Mouse (Mus musculus): Measurements from ENCODE around the gene Capn11.
A peak's percentile ranks its signal among the peaks of the same experiment; 100 is the strongest.

The Capn11 gene

DNA sequence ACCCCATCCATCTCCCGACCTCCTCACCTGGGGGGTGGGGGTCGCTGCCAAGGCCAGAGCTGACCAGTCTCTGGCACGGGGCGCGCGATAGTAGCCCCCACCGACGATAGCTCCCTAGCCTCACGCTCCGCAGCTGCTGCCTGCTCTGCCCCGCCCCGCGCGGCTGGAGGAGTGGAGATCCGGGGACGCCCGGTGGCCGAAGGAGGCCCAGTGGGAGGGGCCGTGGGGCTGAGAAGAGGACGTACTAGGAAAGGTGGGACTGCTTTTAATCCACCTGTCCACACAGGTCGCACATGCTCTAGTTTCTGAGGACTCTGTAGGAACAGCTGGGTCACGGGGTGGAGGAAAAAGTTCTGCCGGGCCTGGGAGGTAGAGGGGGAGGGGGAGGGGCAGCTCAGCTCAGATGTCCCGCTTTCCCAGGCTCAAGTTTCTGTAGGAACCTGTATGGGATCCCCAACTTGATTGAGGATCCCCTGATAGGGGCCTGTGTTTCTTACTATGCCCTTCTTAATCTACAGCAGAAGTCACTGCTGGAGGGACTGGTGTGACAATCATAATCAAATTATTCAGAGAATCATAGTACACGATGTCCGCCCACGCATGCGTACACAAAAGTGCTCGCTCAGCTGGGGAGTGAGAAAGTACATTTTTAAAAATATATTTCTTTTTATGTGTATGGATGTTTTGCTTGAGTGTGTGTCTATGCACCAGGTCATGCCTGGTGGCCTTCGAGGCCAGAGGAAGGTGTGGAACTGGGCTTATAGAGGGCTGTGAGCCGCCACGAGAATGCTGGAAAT is 59.5 kb downstream of the Capn11 start, which contains the start of gene Slc29a1:
Gene Slc29a1 (minus strand): TSS at position 161 of the 797 bp plus-strand sequence.
- DNase-seq (ENCODE audit: extremely low read depth, low read depth), result no peak

DNA sequence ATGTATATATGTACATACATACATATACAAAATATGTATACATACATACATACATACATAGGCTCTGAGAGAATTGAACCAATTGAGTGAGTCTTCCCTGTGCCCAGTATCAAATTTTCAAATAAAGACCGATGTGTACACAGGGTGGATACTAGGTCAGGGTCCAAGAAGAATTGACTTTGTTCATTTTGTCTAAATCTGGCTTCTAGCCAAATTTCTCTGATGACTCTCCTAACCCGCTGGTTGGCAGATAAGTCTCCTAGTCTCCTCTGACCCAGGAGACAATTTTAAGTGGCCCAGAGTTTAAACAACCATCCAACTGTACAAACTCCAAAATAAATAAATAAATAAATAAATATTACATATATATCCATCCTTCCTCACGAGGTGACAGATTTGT is 60.2 kb downstream of the Capn11 start:
- DNase-seq (ENCODE audit: extremely low read depth, low read depth), result no peak

DNA sequence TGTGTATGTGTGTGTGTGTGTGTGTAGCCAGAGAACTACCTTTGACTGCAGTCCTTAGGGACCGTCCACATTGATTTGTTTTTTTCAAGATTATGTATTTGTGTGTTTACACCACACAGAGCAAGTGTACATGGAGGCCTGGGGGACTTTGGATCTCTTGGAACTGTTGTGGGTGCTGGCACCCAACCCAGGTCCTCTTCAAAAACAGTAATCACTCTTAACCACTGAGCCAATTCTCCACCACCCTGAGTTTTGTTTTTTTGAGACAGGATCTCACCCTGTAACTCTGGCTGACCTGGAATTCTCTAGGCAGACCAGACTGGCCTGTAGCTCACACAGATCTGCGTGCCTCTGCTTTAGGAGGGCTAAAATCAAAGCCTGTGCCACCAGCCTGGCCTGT is 60.7 kb downstream of the Capn11 start:
- DNase-seq (ENCODE audit: extremely low read depth, low read depth), result no peak

DNA sequence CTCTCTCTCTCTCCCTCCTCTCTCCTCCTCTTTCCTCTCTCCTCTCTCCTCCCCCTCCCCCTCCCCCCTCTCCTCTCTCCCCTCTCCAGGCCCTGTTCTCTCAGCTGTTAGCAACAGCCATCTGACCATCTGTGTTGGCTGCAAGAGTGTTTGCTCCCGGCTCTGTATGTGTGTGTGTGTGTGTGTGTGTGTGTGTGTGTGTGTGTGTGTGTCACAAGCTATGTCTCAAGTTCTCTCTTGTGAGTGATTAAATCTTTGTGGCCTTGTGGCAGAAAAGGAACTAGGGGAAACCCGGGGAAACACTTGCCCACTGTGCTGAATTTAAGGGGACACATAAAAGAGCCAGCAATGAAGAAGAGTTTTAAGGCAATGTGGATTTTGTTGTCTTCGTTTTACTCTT is 61.3 kb downstream of the Capn11 start:
- DNase-seq (ENCODE audit: extremely low read depth, low read depth), result peak; percentile 58

DNA sequence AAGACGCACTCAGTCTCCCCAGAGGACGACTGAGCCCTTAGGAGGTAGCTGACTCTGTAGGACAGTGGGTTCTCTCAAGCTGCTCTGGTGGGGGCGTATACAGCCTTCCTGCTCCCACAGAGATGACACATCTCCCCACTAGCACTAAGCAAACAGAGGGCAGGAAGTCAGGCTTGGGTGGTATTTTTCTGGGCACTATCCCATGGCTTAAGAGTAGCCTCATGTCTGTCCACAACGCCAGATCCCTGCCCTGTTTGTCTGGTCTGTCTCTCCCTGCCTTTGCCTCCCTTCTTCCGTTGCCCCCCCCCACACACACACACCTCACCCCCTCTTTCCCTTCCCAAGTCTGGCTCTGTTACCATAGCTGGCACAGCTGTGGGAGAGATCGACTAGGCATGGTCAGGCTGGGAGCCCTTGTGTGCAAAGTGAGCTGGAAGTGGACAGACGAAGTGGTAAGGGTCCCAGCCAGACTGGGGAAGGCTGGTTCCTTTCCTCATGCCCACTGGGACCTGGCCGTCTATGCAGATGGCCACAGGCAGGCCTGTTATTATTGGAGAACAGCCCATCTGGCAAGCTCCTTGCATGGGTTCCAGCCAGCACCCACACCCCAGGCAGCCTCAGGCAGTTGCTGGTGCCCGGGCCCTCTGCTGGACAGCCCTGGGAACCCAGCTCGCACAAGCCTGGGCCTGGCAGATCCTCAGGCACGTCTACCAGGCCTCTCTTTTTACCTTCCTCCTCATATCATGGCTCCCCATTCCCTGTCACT is 62.3 kb downstream of the Capn11 start:
- DNase-seq (ENCODE audit: extremely low read depth, low read depth), result no peak

DNA sequence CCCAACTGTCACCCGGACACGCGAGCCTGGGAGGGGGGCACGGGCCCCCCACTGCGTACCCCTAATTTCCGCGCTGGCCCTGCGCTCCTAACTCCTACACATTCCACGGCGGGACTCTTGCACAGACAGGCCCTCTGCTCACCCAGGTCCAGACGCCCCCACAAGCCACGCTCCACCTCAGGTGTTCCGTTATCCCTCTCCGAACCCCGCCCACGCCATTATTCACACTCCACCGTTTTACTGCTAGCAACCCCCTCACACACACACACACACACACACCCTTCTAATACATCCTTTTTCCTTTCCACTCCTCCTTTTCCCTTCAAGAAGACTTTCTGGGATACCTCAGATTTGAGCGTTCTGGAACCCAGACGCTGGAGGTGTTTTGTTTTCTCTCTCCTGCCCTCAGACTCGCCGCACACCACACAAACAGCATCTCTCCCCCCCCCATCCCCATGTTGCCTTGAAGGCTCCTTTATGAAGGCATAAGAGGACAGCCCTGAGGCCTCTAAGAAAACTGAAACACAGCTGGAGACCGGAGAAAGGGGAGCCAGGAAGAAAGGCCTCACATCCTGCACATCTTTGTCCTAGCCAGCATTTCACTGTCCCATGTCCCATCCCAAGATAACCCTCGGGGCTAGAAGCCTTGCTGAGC is 63.3 kb downstream of the Capn11 start:
- no peak for DNase-seq (ENCODE audit: extremely low read depth, low read depth)

DNA sequence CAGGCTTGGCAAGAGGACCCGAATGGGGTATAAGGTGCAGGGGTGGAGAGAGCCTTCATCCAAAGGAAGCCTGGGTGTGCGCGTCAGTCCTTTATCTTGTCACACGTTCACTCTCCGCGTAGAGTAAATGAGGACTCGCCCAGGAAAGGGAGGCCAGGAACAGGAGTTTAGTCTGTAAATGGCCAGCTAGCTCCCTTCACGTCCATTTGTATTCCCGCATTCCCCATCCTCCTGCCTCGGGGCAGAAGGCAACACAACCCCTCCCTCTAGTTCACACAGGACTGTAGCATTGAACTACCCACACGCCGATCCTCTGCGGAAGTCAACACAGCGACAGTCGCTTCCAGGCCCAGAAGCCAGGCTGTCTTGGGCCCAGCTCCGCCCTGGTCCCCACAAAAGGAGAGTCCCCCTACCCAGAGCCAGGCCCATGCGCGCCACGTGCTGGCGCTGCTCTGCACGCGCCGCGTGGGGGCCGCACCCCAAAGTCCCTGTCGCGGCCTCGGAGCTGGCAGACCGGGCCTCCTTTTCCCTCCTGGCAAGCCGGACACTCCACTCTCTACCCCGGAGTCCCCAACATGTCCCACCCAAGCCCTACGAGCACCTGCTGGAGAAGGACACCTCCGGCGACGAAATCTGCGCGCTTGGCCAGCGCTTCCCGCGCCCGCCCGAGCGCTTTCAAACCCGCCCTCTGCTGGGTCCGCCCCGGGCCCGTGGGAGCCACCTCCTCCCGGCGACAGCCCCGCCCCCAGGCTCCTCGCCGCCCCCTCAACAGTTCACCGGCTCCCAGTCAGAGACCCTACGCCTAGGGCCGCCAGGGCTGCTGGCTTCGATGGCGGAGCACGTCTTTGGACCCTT is 64.0 kb downstream of the Capn11 start:
- DNase-seq (ENCODE audit: extremely low read depth, low read depth), result no peak

DNA sequence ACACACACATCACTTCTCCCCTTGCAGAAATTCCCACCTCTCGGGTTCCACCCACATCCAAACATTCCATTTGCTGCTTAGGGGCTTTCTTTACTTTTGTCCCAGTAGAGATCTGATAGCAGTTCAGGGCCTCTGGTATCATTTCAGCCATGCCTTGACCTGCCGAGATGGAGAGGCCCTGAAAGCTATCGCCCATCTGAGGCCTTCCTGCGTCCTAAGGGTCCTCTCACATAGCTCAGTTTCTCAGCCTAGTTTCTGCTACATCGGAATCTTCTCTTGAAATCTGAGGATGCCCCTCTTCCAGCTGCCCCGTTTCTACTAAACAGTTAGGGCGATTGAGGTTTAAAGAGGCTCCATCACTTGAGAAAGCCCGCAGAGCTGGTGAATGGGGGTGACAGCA is 64.9 kb downstream of the Capn11 start:
- no peak for DNase-seq (ENCODE audit: extremely low read depth, low read depth)

DNA sequence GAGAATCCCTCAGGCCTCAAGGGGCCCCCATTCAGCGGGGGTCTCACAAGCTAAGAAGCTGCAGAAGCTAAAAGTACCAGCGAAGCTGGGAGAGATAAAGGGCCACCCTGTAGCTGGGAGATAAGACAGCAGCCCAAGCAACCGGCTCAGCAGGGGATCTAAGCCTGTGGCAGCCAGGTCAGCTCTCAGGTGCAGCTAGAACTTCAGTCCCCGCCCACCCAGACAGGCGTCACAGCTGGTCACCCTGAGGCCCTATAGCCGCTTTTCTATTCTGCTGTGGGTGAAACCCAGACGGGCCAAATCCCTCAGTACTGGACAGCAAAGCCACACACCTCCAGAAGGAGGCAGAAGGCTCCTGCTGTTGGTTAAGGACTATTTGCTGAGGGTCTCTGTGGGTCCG is 65.6 kb downstream of the Capn11 start:
- no peak for DNase-seq (ENCODE audit: extremely low read depth, low read depth)

DNA sequence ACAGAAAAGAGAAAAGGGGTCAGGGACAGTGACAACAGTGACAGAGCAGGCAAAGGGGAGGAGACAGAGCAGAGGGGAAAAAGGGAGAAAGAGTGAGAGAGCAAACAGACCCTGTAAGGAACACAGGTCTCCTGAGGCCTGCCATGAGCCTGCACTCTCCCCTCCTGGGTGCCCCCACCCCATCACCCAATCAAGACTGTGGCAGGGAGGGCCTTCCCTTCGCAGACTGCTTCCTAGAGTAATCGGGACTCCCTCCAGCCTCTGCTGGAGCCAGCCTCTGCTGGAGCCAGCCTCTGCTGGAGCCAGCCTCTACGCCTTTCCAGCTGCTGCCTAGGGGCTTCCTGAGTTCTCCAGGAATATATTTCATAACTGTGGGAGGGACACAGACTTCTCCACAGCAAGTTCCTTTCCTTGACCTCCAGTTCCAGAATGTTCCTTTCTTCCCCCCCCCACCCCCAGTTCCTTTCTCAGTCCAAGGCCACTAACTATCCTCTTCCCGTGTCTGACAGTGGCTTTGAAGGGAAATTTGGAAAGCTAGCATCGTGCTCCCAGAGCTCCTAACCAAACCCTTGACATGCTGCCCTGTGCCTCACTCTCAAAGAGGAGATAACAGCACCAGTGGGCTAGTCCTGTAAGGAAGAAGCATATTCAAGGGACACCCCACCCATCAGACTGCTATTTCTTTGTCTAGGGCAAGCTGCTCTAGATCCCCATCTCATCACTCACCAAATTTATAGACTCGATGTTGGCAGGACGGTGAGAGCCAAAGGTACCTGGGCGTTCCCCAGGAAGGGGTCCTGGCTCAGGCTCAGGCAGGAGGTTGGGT is 66.3 kb downstream of the Capn11 start:
- DNase-seq (ENCODE audit: extremely low read depth, low read depth), result no peak

DNA sequence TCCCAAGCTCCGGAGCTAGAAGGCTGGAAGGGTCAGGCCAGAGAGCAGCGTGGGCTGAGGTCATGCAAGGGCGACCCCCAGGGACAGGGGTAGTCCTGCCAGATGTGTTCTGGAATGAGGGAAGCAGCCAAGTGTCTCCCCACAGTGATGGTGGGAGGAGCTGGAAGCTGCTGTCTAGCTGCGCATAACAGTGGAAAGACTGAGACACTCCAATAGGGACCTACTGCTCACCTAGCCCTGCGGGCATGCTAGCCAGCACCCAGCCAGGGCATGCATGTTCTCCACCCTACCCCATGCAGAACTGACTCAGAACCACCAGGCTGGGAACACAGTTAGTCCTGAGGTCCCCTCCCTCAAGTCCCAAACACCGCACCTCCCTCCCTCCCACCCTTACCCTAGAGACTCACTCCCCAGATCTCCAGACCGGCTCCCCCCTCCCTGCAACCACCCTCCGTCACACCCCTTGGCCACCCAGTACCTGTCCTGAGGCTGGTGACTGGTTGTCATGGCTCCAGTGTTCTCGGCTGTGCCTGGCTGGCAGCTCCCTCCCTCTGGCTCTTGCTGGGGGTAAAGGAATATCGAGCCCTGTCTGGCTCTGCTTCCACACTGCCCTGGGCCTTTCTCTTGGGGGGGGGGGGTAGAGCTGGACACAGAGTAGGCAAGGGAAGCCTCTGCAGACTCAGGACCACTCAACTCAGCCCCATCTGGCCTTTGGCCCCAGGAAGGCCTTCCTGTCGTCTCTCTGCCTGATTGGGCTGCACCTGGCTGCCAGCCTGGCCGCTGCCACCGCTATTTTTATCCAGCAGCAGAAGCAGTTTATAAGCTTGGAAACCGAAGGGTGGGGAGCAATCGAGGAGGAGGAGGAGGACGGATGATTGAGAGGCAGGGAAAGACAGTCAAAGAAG is 67.2 kb downstream of the Capn11 start:
- no peak for DNase-seq (ENCODE audit: extremely low read depth, low read depth)

DNA sequence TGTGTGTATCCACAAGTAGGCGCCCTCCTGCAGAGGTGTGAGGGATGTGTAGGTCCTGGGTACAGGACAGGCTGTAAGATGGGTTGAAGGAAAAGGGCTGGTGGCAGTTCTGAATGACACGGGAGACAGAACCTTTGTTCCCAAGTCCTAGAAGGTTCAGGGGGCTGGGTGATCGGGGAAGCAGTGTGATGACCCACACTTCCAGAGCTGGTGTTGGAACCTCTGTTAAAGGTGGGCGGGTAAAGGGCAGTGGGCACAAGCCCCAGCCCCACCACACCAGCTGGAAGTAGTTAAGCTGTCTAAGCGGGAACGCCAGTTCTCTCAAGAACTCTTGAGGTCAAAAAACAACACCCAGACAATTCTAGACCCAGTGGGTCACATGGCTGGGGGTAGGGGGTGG is 68.7 kb downstream of the Capn11 start:
- DNase-seq (ENCODE audit: extremely low read depth, low read depth), result no peak

DNA sequence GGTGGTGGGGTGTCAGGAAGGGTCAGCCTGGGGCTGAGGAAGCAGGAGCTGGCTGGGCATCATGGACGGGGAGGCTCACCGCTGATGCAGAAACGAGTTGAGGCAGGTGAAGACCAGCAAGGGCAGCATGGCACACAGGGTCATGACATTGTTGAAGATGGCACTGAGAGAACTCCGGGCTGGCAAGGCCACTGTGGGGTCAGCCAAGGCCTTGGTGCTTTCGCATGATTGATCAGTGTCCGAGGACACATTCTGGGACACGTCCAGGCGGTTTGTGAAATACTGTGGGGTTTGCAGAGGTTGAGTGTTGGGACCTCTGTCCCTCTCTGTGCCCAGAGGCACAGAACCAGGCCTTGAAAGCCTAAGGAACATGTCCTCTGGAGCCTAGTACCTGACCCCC is 69.3 kb downstream of the Capn11 start:
- no peak for DNase-seq (ENCODE audit: extremely low read depth, low read depth)

DNA sequence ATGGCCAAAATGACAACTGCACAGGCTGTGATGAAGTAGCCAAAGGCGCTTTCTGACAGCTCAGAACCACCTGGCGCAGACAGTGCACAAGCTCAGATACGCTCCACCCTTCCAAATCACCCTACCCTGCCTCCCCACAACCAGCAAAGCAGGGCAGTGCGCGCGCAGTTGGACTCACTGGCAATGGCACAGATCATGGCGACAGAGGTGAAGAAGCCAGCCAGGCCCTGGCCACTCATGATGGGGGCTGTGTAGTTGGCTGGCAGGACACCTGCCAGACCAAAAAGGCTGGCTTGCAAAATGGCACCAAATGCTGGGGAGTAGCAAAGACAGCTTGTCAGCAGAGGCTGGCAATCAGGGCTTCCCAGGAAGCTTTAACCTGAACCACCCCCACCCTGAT is 69.9 kb downstream of the Capn11 start:
- no peak for DNase-seq (ENCODE audit: extremely low read depth, low read depth)

DNA sequence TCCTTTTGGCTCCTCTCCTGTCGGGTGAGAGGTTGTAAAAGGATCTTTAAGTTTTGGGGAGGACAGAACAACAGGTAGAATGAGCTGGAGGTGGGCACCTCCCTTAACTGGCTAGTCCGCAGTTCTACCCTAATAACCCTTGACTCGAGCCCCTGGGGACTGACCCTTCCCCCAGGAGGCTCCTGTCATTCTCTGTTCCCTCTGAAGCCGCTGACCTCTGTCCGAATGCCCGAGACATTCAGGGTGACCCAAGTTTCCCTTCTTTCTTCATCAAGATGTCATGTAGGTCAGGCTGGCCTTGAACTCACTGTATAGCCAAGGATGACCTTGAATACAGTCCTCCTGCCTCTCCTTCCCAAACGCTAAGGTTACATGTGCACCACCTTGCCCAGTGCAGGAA is 70.8 kb downstream of the Capn11 start:
- no peak for DNase-seq (ENCODE audit: extremely low read depth, low read depth)

DNA sequence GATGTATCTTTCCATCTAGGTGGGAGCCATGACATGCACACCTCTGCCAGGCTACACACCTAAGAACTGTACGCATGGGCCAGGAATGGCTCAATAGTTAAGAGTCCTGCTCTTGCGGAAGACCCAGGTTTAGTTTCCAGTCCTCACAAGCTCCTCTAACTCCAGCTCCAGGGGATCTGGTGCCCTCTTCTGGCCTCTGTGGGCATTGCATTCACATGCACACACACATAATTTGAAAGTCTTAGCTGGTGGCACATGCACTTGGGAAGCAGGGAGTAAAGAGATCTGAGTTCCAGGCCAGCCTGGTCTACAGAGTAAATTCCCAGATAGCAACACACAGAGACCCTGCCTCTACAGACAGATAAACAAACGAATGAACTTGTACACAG is 72.7 kb downstream of the Capn11 start:
- DNase-seq (ENCODE audit: extremely low read depth, low read depth), result no peak

DNA sequence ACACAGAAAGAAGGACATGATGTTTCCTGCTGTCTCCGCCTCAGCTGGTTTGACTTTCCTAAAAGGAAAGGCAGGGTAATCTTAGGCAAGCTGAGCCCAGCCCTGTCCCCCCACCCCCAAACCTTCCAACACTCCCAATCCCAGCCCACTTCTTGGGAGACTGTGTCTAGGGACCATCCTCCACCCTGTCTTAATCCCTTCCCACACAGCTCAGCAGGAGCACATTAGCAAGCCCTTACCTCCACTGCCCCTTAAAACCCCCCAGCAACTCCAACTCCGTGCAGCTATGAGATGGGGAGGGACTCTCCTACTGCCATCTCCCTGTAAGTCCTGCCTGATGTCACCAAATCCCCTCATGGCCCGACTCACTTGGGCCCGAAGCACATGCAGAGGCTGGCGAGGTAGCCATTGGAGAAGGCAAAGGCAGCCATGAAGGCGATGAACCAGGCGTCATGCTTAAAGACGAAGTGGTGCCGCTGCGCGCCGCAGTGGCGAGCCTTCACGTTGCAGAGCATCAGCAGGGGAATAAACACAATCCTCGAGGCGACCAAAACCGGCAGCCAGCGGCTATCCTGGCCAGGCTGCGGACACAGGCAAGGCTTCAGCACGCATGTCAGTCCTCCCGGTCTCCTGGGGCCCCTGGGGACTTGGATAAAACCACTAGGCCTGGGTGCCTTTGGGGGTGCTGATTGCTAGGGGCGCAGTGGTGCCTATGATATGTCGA is 73.2 kb downstream of the Capn11 start:
- DNase-seq (ENCODE audit: extremely low read depth, low read depth), result no peak

DNA sequence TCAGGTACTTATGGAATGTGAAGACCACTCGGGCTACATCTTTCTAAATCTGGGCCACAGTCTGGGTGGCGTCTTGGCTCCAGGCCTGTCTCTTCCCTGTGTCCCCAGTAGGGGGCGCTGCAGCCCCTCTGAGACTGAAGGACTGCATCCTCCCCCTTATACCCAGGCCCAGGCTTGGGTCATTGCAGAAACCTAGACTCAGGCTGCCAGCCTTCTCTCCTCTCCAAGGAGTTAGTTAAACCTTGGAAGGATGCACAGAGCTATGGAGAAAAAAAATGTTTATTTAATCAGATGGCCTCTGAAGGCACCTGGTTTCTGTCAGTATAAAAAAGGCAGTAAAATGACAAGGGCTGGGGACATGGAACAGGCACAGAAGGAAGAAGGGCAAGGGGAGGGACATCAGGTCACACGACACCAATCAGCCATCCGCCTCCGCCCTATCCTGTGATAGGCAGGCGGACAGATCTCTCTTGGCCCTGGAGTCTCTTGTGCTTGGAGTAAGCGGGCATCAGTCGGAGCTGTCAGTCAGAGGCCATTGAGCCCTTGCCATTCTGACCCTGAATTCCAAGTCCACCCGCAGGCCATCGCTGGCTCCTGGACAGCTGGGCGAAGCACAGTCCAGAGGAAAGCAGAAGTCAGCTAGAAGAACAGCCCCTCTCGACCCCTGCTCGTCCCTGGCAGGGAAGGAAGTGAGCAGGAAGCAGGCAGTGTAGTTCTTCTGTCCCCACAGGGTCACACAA is 74.0 kb downstream of the Capn11 start:
- DNase-seq (ENCODE audit: extremely low read depth, low read depth), result no peak
